Mouse (Mus musculus) kidney, adult 2 months (tissue): ENCODE measurements around the gene Nxpe4.

Experiments used
- CTCF ChIP-seq: fragments of 200-500 bp; conservative IDR thresholded peaks from 2 replicates; pipeline ENCODE4 v1.5.1; 2011; ENCODE audit warnings: low read depth, mild to moderate bottlenecking, control low read depth, low read length, moderate library complexity, mixed read lengths; ENCODE audit not compliant: insufficient read depth, insufficient read length
- POLR2A ChIP-seq: fragments of 200-500 bp; IDR thresholded peaks from one replicate; pipeline ENCODE4 v1.6.1; 2011; ENCODE audit warnings: low read depth, low read length, control low read depth

GRCm38 (mm10) chr9:48276831-48277230 lies 115.0 kb downstream of the Nxpe4 start:
- TF ChIP-seq CTCF = no peak
- TF ChIP-seq POLR2A = no peak
